Mouse (Mus musculus): ENCODE measurements around the gene Thrap3.

Gene Thrap3

GRCm38 (mm10) chr4:126202303-126203181 lies at the start of gene Thrap3:
TSS of gene Thrap3 (minus strand) at chr4:126202760.
- DNase-seq (ENCODE audit: low read depth): peak; percentile 94

- DNase-seq (ENCODE audit: low read depth): no peak
Measured at GRCm38 (mm10) chr4:126251655-126252254, 49.2 kb upstream of the Thrap3 start.

GRCm38 (mm10) chr4:126250659-126251058 lies 48.1 kb upstream of the Thrap3 start:
- DNase-seq (ENCODE audit: low read depth): no peak

GRCm38 (mm10) chr4:126248261-126248868 lies 45.8 kb upstream of the Thrap3 start:
- no peak for DNase-seq (ENCODE audit: low read depth)

GRCm38 (mm10) chr4:126246202-126246889 lies 43.8 kb upstream of the Thrap3 start:
- DNase-seq (ENCODE audit: low read depth): no peak

- no peak for DNase-seq (ENCODE audit: low read depth)
Measured at GRCm38 (mm10) chr4:126242510-126242909, 40.0 kb upstream of the Thrap3 start.

- no peak for DNase-seq (ENCODE audit: low read depth)
Measured at GRCm38 (mm10) chr4:126241956-126242355, 39.4 kb upstream of the Thrap3 start.

- DNase-seq (ENCODE audit: low read depth): no peak
Measured at GRCm38 (mm10) chr4:126239862-126240475, 37.4 kb upstream of the Thrap3 start.

GRCm38 (mm10) chr4:126237721-126238242 lies 35.2 kb upstream of the Thrap3 start:
- DNase-seq (ENCODE audit: low read depth): no peak

GRCm38 (mm10) chr4:126236467-126237280 lies 34.1 kb upstream of the Thrap3 start:
- DNase-seq (ENCODE audit: low read depth): no peak

- DNase-seq (ENCODE audit: low read depth): no peak
Measured at GRCm38 (mm10) chr4:126235191-126235590, 32.6 kb upstream of the Thrap3 start.

- DNase-seq (ENCODE audit: low read depth): no peak
Measured at GRCm38 (mm10) chr4:126234496-126235175, 32.1 kb upstream of the Thrap3 start.

GRCm38 (mm10) chr4:126233676-126234308 lies 31.2 kb upstream of the Thrap3 start:
- DNase-seq (ENCODE audit: low read depth): no peak

GRCm38 (mm10) chr4:126229900-126230299 lies 27.3 kb upstream of the Thrap3 start:
- DNase-seq (ENCODE audit: low read depth): no peak

GRCm38 (mm10) chr4:126228144-126228543 lies 25.6 kb upstream of the Thrap3 start:
- no peak for DNase-seq (ENCODE audit: low read depth)

- peak; percentile 93 for DNase-seq (ENCODE audit: low read depth)
Measured at GRCm38 (mm10) chr4:126227077-126227761, 24.7 kb upstream of the Thrap3 start.

GRCm38 (mm10) chr4:126226640-126227039 lies 24.1 kb upstream of the Thrap3 start:
- DNase-seq (ENCODE audit: low read depth): no peak

- DNase-seq (ENCODE audit: low read depth): no peak
Measured at GRCm38 (mm10) chr4:126222631-126223030, 20.1 kb upstream of the Thrap3 start.

GRCm38 (mm10) chr4:126220045-126220444 lies 17.5 kb upstream of the Thrap3 start:
- DNase-seq (ENCODE audit: low read depth): no peak
